Mouse (Mus musculus) megakaryocyte, embryonic 14.5 days (primary cell): ENCODE measurements around the gene Gria1.

Experiments
- FLI1 ChIP-seq: IDR thresholded peaks from 2 replicates; pipeline ENCODE4 v1.6.1; 2012; ENCODE audit warnings: low read length, inconsistent platforms, mixed read lengths
- GATA1 ChIP-seq: IDR thresholded peaks from 3 replicates; pipeline ENCODE4 v1.6.1; 2012; ENCODE audit warnings: mixed read lengths, low read length, inconsistent platforms, borderline replicate concordance

- TF ChIP-seq GATA1 (no peak), FLI1 (no peak)
These were observed 51.3 kb downstream of the Gria1 start for GRCm38 (mm10) chr11:57062441-57062840.
